In the genomic region with DNA sequence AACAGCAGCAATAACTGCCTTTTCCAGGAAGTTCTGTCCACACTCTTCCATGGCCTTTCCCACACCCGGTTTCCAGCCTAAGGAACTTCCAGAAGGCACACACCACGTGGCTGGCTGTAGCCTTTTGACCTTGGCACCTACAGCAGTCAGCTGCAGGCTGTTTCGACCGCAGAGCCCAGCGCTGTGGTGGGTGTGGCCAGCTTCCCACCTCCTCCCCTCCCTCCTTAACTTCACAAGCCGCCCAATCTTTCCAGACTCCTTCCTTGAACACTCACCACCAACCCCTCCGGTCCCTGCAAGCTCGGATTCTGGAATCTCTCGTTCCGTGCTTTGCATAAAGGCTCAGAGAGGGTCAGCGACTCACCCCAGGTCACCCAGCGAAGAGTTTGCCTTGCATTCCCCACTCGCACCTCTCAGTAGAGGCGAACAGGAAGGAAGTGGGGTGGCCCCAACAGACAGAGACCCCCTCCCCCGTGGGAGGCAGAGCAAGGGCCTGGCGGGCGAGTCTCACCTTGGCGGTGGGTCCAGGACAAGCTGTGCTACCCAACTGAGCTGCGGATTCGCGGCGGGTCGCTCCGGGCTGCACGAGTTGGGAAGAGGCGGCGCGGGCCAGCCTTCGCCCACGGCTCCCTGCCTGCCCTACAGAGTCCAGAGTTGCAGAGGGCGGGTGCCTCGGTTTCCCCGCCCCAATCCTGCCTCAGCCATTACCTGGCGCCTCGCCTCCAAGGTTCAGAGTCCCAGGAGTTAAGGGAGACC, we compare ENCODE assay signal across 8 mouse cellular contexts. TPM values are rescaled to one million over a fixed set of nuclear protein-coding genes. Genes with fewer than 3 reads are reported as not detected.
A peak's percentile ranks its signal among the peaks of the same experiment; 100 is the strongest.
DNase-seq lines count a peak whose midpoint lies in the region; ATAC-seq and TF ChIP-seq lines count a peak whose summit lies in the region.

No protein-coding gene starts in this region.

- H3K4me2 ChIP-seq in heart, embryonic 15.5 days = peak overlapping the region; percentile 64
- peak overlapping the region; percentile 65 for H3K4me2 ChIP-seq in kidney, postnatal 0 days (ENCODE audit: low read length)

- H3K36me3 ChIP-seq in heart, embryonic 15.5 days = no peaks in the 10 kb centered on the region
- no peaks in the 10 kb centered on the region for H3K36me3 ChIP-seq in kidney, postnatal 0 days (ENCODE audit: insufficient read depth, low read length)

- ATAC-seq in heart, embryonic 15.5 days (replicated peaks; ENCODE audit: insufficient number of reproducible peaks, insufficient read depth, low FRiP score, low read depth) = peak; percentile 61; the same call in 1 of the 2 replicates
- ATAC-seq in kidney, postnatal 0 days (replicated peaks; ENCODE audit: low FRiP score, low read depth) = peak; percentile 65

- peak overlapping the region; percentile 43 for H3K4me3 ChIP-seq in heart, embryonic 15.5 days
- peak overlapping the region; percentile 30 for H3K4me3 ChIP-seq in kidney, postnatal 0 days (replicated peaks; ENCODE audit: low read depth, low read length)

- no peaks in the 10 kb centered on the region for H3K27me3 ChIP-seq in heart, embryonic 15.5 days
- 0 out of 2 replicates have a peak, but pooled peaks cover 4% of the 10 kb centered on the region for H3K27me3 ChIP-seq in kidney, postnatal 0 days (ENCODE audit: insufficient read depth, low read length)

- H3K27ac ChIP-seq in heart, embryonic 15.5 days = no peak overlapping the region
- no peak overlapping the region for H3K27ac ChIP-seq in kidney, postnatal 0 days

- TF ChIP-seq CTCF in kidney, postnatal 0 days (IDR thresholded peaks at IDR 0.05; ENCODE audit: low read depth) = no peak

- WGBS in heart, embryonic 15.5 days = 2% methylated on average over 35 of the region's 35 CpGs
- WGBS in kidney, postnatal 0 days = 2% methylated on average over 35 of the region's 35 CpGs

- DNase-seq in R1 (ENCODE audit: low read depth, low spot score) = peak; percentile 91
- peak; percentile 63 for DNase-seq in embryo, embryonic 11 days
- peak; percentile 52 for DNase-seq in kidney, postnatal 0 days (ENCODE audit: low spot score)
- DNase-seq in lung, postnatal 25 days (ENCODE audit: low spot score) = peak; percentile 66
- peak; percentile 73 to 76 for DNase-seq in spleen, adult 18-20 months
- no peak for DNase-seq in layer of hippocampus, postnatal 36 days
- DNase-seq in right cerebral cortex, adult 18-20 months = no peak

- H3K4me1 ChIP-seq in heart, embryonic 15.5 days (replicated peaks) = peaks cover 10% of the 10 kb centered on the region
- peaks cover 9% of the 10 kb centered on the region; the same call in 1 of the 2 replicates for H3K4me1 ChIP-seq in kidney, postnatal 0 days (replicated peaks; ENCODE audit: insufficient read depth, low read length)

- H3K9me3 ChIP-seq in heart, embryonic 15.5 days (replicated peaks) = no peaks in the 10 kb centered on the region
- H3K9me3 ChIP-seq in kidney, postnatal 0 days (replicated peaks; ENCODE audit: low read length) = no peaks in the 10 kb centered on the region

- H3K9ac ChIP-seq in heart, embryonic 15.5 days = peak overlapping the region; percentile 46
- H3K9ac ChIP-seq in kidney, postnatal 0 days (ENCODE audit: low read depth, low read length) = peak overlapping the region; percentile 37; the same call in 1 of the 2 replicates

RNA-seq across cellular contexts. Expression of a gene that starts 4.1 kb away (rescaled TPM):
- 3.0 and 10.3 TPM in 2 replicates for polyA plus RNA-seq in heart, embryonic 15.5 days (2015; fragmentation: Nextera tagmentation; extraction: Ambion mirVana)
- 6.2 and 6.3 TPM in 2 replicates for polyA plus RNA-seq in kidney, postnatal 0 days (2015; fragmentation: Nextera tagmentation; extraction: Ambion mirVana)
- total RNA-seq in layer of hippocampus, postnatal 36 days (2021) = 1 to 10 TPM in 1 of 2 experiments, under 1 TPM in 1; 0.91 to 1.3 TPM

RNA-seq across cellular contexts. Expression of a gene that starts 14.4 kb away (rescaled TPM):
- 96.9 and 115 TPM in 2 replicates for polyA plus RNA-seq in heart, embryonic 15.5 days (2015; fragmentation: Nextera tagmentation; extraction: Ambion mirVana)
- polyA plus RNA-seq in kidney, postnatal 0 days (2015; fragmentation: Nextera tagmentation; extraction: Ambion mirVana) = 160 and 172 TPM in 2 replicates
- total RNA-seq in layer of hippocampus, postnatal 36 days (2021) = 10 to 100 TPM; 53.5 to 57.9 TPM

RNA-seq across cellular contexts. Expression of a gene that starts 25.2 kb away (rescaled TPM):
- polyA plus RNA-seq in heart, embryonic 15.5 days (2015; fragmentation: Nextera tagmentation; extraction: Ambion mirVana) = 48.6 and 49.2 TPM in 2 replicates
- 102 and 111 TPM in 2 replicates for polyA plus RNA-seq in kidney, postnatal 0 days (2015; fragmentation: Nextera tagmentation; extraction: Ambion mirVana)
- total RNA-seq in layer of hippocampus, postnatal 36 days (2021) = 10 to 100 TPM; 44.9 to 47.4 TPM

RNA-seq across cellular contexts. Expression of a gene that starts 32.4 kb away (rescaled TPM):
- 145 and 157 TPM in 2 replicates for polyA plus RNA-seq in heart, embryonic 15.5 days (2015; fragmentation: Nextera tagmentation; extraction: Ambion mirVana)
- 27.9 and 30.8 TPM in 2 replicates for polyA plus RNA-seq in kidney, postnatal 0 days (2015; fragmentation: Nextera tagmentation; extraction: Ambion mirVana)
- total RNA-seq in layer of hippocampus, postnatal 36 days (2021) = under 1 TPM; 0.55 to 0.61 TPM

RNA-seq across cellular contexts. Expression of a gene that starts 46.2 kb away (rescaled TPM):
- polyA plus RNA-seq in heart, embryonic 15.5 days (2015; fragmentation: Nextera tagmentation; extraction: Ambion mirVana) = 55.0 and 62.4 TPM in 2 replicates
- polyA plus RNA-seq in kidney, postnatal 0 days (2015; fragmentation: Nextera tagmentation; extraction: Ambion mirVana) = 56.2 and 61.3 TPM in 2 replicates
- 10 to 100 TPM; 42.2 to 46.3 TPM for total RNA-seq in layer of hippocampus, postnatal 36 days (2021)

Comparison
In these comparisons a context has a peak if more than half of its experiments do, and no peak if none do; other contexts are left out.
1. DNase-seq: peak in R1 (single experiment), embryo, embryonic 11 days (single experiment), kidney, postnatal 0 days (single experiment), lung, postnatal 25 days (single experiment) and spleen, adult 18-20 months (2 of 2); none in layer of hippocampus, postnatal 36 days (0 of 2) and right cerebral cortex, adult 18-20 months (single experiment).